Mouse (Mus musculus): ENCODE measurements around the gene Traf5. TPM values are rescaled to one million over a fixed set of nuclear protein-coding genes. Genes with fewer than 3 reads are reported as not detected.
A peak's percentile ranks its signal among the peaks of the same experiment; 100 is the strongest.

Traf5 gene
- polyA plus RNA-seq (2014; fragmentation: Nextera tagmentation; extraction: Ambion mirVana) = 2.8 and 4.4 TPM in 2 replicates

GRCm38 (mm10) chr1:192091806-192092772 lies at the start of gene Traf5:
TSS of gene Traf5 (minus strand) at chr1:192092559.
- Histone ChIP-seq H3K27ac (ENCODE audit: low read depth, low read length) (no peak within 1 kb of the TSS), H3K36me3 (ENCODE audit: control insufficient read depth, insufficient read depth, low read length) (no peaks in the 10 kb centered on the region), H3K4me2 (ENCODE audit: low read depth, low read length, severe bottlenecking) (peak within 1 kb of the TSS; percentile 88), H3K9ac (ENCODE audit: low read length) (peak within 1 kb of the TSS; percentile 63), H3K4me1 (replicated peaks; ENCODE audit: control insufficient read depth, insufficient read depth, low read length) (peaks cover 3% of the 10 kb centered on the region; the same call in 1 of the 2 replicates), H3K4me3 (ENCODE audit: low read depth, low read length) (peak within 1 kb of the TSS; percentile 56), H3K9me3 (ENCODE audit: control insufficient read depth, low read length) (no peaks in the 10 kb centered on the region), H3K27me3 (ENCODE audit: control insufficient read depth, insufficient read depth, low read length) (peaks cover 7% of the 10 kb centered on the region; the same call in 1 of the 2 replicates)
- ATAC-seq (replicated peaks; ENCODE audit: low FRiP score) = peak; percentile 98
- WGBS = 3% methylated on average over 63 of the region's 63 CpGs
- DNase-seq (ENCODE audit: low spot score) = peak; percentile 98

- H3K4me2 ChIP-seq (ENCODE audit: low read depth, low read length, severe bottlenecking) = no peak overlapping the region
- no peak overlapping the region for H3K4me3 ChIP-seq (ENCODE audit: low read depth, low read length)
- H3K4me1 ChIP-seq (replicated peaks; ENCODE audit: control insufficient read depth, insufficient read depth, low read length) = no peaks in the 10 kb centered on the region
- no peak for DNase-seq (ENCODE audit: low spot score)
- H3K27me3 ChIP-seq (ENCODE audit: control insufficient read depth, insufficient read depth, low read length) = no peaks in the 10 kb centered on the region
- ATAC-seq (replicated peaks; ENCODE audit: low FRiP score) = no peak
- H3K9ac ChIP-seq (ENCODE audit: low read length) = no peak overlapping the region
- WGBS = 92% methylated on average over 2 of the region's 2 CpGs
- no peak overlapping the region for H3K27ac ChIP-seq (ENCODE audit: low read depth, low read length)
- no peaks in the 10 kb centered on the region for H3K36me3 ChIP-seq (ENCODE audit: control insufficient read depth, insufficient read depth, low read length)
- H3K9me3 ChIP-seq (ENCODE audit: control insufficient read depth, low read length) = no peaks in the 10 kb centered on the region
Measured at GRCm38 (mm10) chr1:192140313-192140712, 48.0 kb upstream of the Traf5 start.

- H3K9ac ChIP-seq (ENCODE audit: low read length) = peak within 1 kb of the TSS; percentile 93
- no peaks in the 10 kb centered on the region for H3K9me3 ChIP-seq (ENCODE audit: control insufficient read depth, low read length)
- no peaks in the 10 kb centered on the region for H3K4me1 ChIP-seq (replicated peaks; ENCODE audit: control insufficient read depth, insufficient read depth, low read length)
- H3K4me2 ChIP-seq (ENCODE audit: low read depth, low read length, severe bottlenecking) = peak within 1 kb of the TSS; percentile 95
- DNase-seq (ENCODE audit: low spot score) = peak; percentile 91
- H3K36me3 ChIP-seq (ENCODE audit: control insufficient read depth, insufficient read depth, low read length) = no peaks in the 10 kb centered on the region
- peak; percentile 88 for ATAC-seq (replicated peaks; ENCODE audit: low FRiP score)
- peak within 1 kb of the TSS; percentile 75 for H3K4me3 ChIP-seq (ENCODE audit: low read depth, low read length)
- H3K27ac ChIP-seq (ENCODE audit: low read depth, low read length) = peak within 1 kb of the TSS; percentile 91
- WGBS = under 1% methylated on average over 58 of the region's 88 CpGs
- no peaks in the 10 kb centered on the region for H3K27me3 ChIP-seq (ENCODE audit: control insufficient read depth, insufficient read depth, low read length)
Measured at GRCm38 (mm10) chr1:192137926-192138910, 45.9 kb upstream of the Traf5 start, which contains the start of gene Rcor3. TSS of gene Rcor3 (minus strand) at chr1:192138062.

- H3K27me3 ChIP-seq (ENCODE audit: control insufficient read depth, insufficient read depth, low read length) = no peaks in the 10 kb centered on the region
- H3K9ac ChIP-seq (ENCODE audit: low read length) = peak overlapping the region; percentile 93
- H3K4me3 ChIP-seq (ENCODE audit: low read depth, low read length) = peak overlapping the region; percentile 75
- WGBS = 0% methylated on average over 27 of the region's 61 CpGs
- peak; percentile 43 for ATAC-seq (replicated peaks; ENCODE audit: low FRiP score)
- peak overlapping the region; percentile 95 for H3K4me2 ChIP-seq (ENCODE audit: low read depth, low read length, severe bottlenecking)
- no peak for DNase-seq (ENCODE audit: low spot score)
- H3K36me3 ChIP-seq (ENCODE audit: control insufficient read depth, insufficient read depth, low read length) = no peaks in the 10 kb centered on the region
- no peaks in the 10 kb centered on the region for H3K4me1 ChIP-seq (replicated peaks; ENCODE audit: control insufficient read depth, insufficient read depth, low read length)
- peak overlapping the region; percentile 91 for H3K27ac ChIP-seq (ENCODE audit: low read depth, low read length)
- H3K9me3 ChIP-seq (ENCODE audit: control insufficient read depth, low read length) = no peaks in the 10 kb centered on the region
Measured at GRCm38 (mm10) chr1:192137291-192137925, 45.0 kb upstream of the Traf5 start.

- peak overlapping the region; percentile 95 for H3K4me2 ChIP-seq (ENCODE audit: low read depth, low read length, severe bottlenecking)
- ATAC-seq (replicated peaks; ENCODE audit: low FRiP score) = peak; percentile 80
- no peaks in the 10 kb centered on the region for H3K4me1 ChIP-seq (replicated peaks; ENCODE audit: control insufficient read depth, insufficient read depth, low read length)
- H3K9me3 ChIP-seq (ENCODE audit: control insufficient read depth, low read length) = no peaks in the 10 kb centered on the region
- H3K9ac ChIP-seq (ENCODE audit: low read length) = peak overlapping the region; percentile 93
- WGBS = under 1% methylated on average over 52 of the region's 55 CpGs
- H3K27ac ChIP-seq (ENCODE audit: low read depth, low read length) = peak overlapping the region; percentile 91
- peak overlapping the region; percentile 75 for H3K4me3 ChIP-seq (ENCODE audit: low read depth, low read length)
- DNase-seq (ENCODE audit: low spot score) = peak; percentile 87
- H3K27me3 ChIP-seq (ENCODE audit: control insufficient read depth, insufficient read depth, low read length) = no peaks in the 10 kb centered on the region
- H3K36me3 ChIP-seq (ENCODE audit: control insufficient read depth, insufficient read depth, low read length) = no peaks in the 10 kb centered on the region
Measured at GRCm38 (mm10) chr1:192136561-192137290, 44.4 kb upstream of the Traf5 start.

- H3K4me1 ChIP-seq (replicated peaks; ENCODE audit: control insufficient read depth, insufficient read depth, low read length) = no peaks in the 10 kb centered on the region
- ATAC-seq (replicated peaks; ENCODE audit: low FRiP score) = no peak
- H3K27me3 ChIP-seq (ENCODE audit: control insufficient read depth, insufficient read depth, low read length) = no peaks in the 10 kb centered on the region
- H3K4me2 ChIP-seq (ENCODE audit: low read depth, low read length, severe bottlenecking) = no peak overlapping the region
- no peaks in the 10 kb centered on the region for H3K9me3 ChIP-seq (ENCODE audit: control insufficient read depth, low read length)
- no peaks in the 10 kb centered on the region; the same call in 1 of the 2 replicates for H3K36me3 ChIP-seq (ENCODE audit: control insufficient read depth, insufficient read depth, low read length)
- H3K9ac ChIP-seq (ENCODE audit: low read length) = no peak overlapping the region
- WGBS = 94% methylated on average over 1 of the region's 1 CpGs
- no peak for DNase-seq (ENCODE audit: low spot score)
- H3K27ac ChIP-seq (ENCODE audit: low read depth, low read length) = no peak overlapping the region
- no peak overlapping the region for H3K4me3 ChIP-seq (ENCODE audit: low read depth, low read length)
Measured at GRCm38 (mm10) chr1:192130202-192130601, 37.8 kb upstream of the Traf5 start.

GRCm38 (mm10) chr1:192128343-192128742 lies 36.0 kb upstream of the Traf5 start:
- DNase-seq (ENCODE audit: low spot score) (no peak), ATAC-seq (replicated peaks; ENCODE audit: low FRiP score) (no peak)
- Histone ChIP-seq H3K27me3 (ENCODE audit: control insufficient read depth, insufficient read depth, low read length) (no peaks in the 10 kb centered on the region), H3K4me3 (ENCODE audit: low read depth, low read length) (no peak overlapping the region), H3K9ac (ENCODE audit: low read length) (no peak overlapping the region), H3K36me3 (ENCODE audit: control insufficient read depth, insufficient read depth, low read length) (no peaks in the 10 kb centered on the region; the same call in 1 of the 2 replicates), H3K27ac (ENCODE audit: low read depth, low read length) (no peak overlapping the region), H3K4me2 (ENCODE audit: low read depth, low read length, severe bottlenecking) (no peak overlapping the region), H3K9me3 (ENCODE audit: control insufficient read depth, low read length) (no peaks in the 10 kb centered on the region), H3K4me1 (replicated peaks; ENCODE audit: control insufficient read depth, insufficient read depth, low read length) (no peaks in the 10 kb centered on the region)
- 95% methylated on average over 8 of the region's 8 CpGs for WGBS

Measured in forebrain, embryonic 11.5 days (tissue).